Mouse (Mus musculus) liver, embryonic 11.5 days (tissue): Measurements from ENCODE around the gene Clec16a. TPM values are rescaled to one million over a fixed set of nuclear protein-coding genes. Genes with fewer than 3 reads are reported as not detected.

Experiments
- ATAC-seq: fragments of 200-750 bp; cut with Nextera tagmentation; replicated peaks from 2 replicates; pipeline ENCODE4 v1.8.0; 2017; ENCODE audit warnings: moderate number of reproducible peaks, mild to moderate bottlenecking, moderate TSS enrichment, moderate library complexity; ENCODE audit not compliant: low FRiP score
- DNase-seq: peaks from one replicate; pipeline ENCODE4 v3.0.0-alpha.2; 2017; ENCODE audit warnings: low spot score
- H3K27ac ChIP-seq: fragments of 300-500 bp; sonication (generic); 2 replicates; pipeline ENCODE4 v1.5.1; 2014; ENCODE audit warnings: mild to moderate bottlenecking, low read depth, low read length, control low read depth
- H3K27me3 ChIP-seq: fragments of 300-500 bp; sonication (generic); replicated peaks from 2 replicates; pipeline ENCODE4 v1.6.1; 2014; ENCODE audit warnings: low read length, mixed read lengths; ENCODE audit not compliant: control insufficient read depth, insufficient read depth
- H3K36me3 ChIP-seq: fragments of 300-500 bp; sonication (generic); 2 replicates; pipeline ENCODE4 v1.6.1; 2014; ENCODE audit warnings: mild to moderate bottlenecking, low read length, moderate library complexity, mixed read lengths; ENCODE audit not compliant: control insufficient read depth, insufficient read depth
- H3K4me1 ChIP-seq: fragments of 300-500 bp; sonication (generic); replicated peaks from 2 replicates; pipeline ENCODE4 v1.6.1; 2014; ENCODE audit warnings: low read length, mixed read lengths; ENCODE audit not compliant: control insufficient read depth, insufficient read depth
- H3K4me2 ChIP-seq: fragments of 300-500 bp; sonication (generic); 2 replicates; pipeline ENCODE4 v1.6.1; 2014; ENCODE audit warnings: mild to moderate bottlenecking, control low read depth, moderate library complexity
- H3K4me3 ChIP-seq: fragments of 300-500 bp; sonication (generic); 2 replicates; pipeline ENCODE4 v1.5.1; 2014; ENCODE audit warnings: low read depth, low read length, control low read depth
- H3K9ac ChIP-seq: fragments of 300-500 bp; sonication (generic); 2 replicates; pipeline ENCODE4 v1.6.1; 2014; ENCODE audit warnings: low read depth, low read length, control low read depth
- H3K9me3 ChIP-seq: fragments of 300-500 bp; sonication (generic); 2 replicates; pipeline ENCODE4 v1.6.1; 2016; ENCODE audit warnings: low read length, inconsistent platforms, mixed read lengths; ENCODE audit not compliant: control insufficient read depth
- WGBS: fragments of 180-500 bp; shearing (Covaris S2); extraction: QIAGEN DNeasy Blood & Tissue Kit; methylation state at CpG from one replicate; pipeline ENCODE4 v1.1.7; 2014; 5-methylcytosine and 5-hydroxymethylcytosine counted together
- polyA plus RNA-seq: library from polyadenylated mRNA; unstranded; fragments of >200 nt; fragmentation: Nextera tagmentation; extraction: Ambion mirVana; gene quantifications from 2 replicates; pipeline ENCODE4 v1.2.1, GENCODE M21; 2014

Gene Clec16a
- polyA plus RNA-seq, 1 experiment from 2014 or later: 27.4 TPM

GRCm38 (mm10) chr16:10725156-10725555 is 180.0 kb downstream of the Clec16a start:
- ATAC-seq (no peak), DNase-seq (no peak)
- Histone ChIP-seq H3K27me3 (no peaks in the 10 kb centered on the region), H3K4me2 (no peak overlapping the region), H3K36me3 (no peaks in the 10 kb centered on the region), H3K4me3 (no peak overlapping the region), H3K4me1 (0 out of 2 replicates have a peak, but pooled peaks cover 3% of the 10 kb centered on the region), H3K27ac (no peak overlapping the region), H3K9ac (no peak overlapping the region), H3K9me3 (no peaks in the 10 kb centered on the region)
- WGBS: 27% methylated on average over 2 of the region's 2 CpGs

DNA sequence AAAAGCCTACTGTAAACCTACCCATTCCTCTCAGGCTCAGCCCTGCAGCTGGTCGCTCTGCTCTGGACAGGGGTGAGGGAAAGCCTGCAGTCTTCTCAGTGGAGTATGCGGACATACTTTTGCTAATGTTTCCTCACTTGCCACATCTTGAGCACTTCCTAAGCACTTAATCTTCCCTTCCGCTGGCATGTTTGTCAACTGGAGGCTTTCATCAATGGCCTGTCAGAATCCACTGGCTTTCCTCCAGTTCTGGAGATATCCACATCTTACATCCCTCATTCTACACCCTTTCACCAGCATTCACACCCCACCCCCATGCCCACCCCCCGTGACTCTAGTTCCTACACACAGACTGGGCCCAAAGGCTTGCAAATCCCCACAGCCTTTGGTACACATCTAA is 182.5 kb downstream of the Clec16a start:
- no peak for DNase-seq
- no peak overlapping the region for H3K4me2 ChIP-seq
- WGBS: 70% methylated on average over 4 of the region's 4 CpGs
- H3K27me3 ChIP-seq: no peaks in the 10 kb centered on the region
- no peak overlapping the region for H3K27ac ChIP-seq
- no peak overlapping the region for H3K9ac ChIP-seq
- H3K4me3 ChIP-seq: no peak overlapping the region
- peaks cover 8% of the 10 kb centered on the region; the same call in 1 of the 2 replicates for H3K4me1 ChIP-seq
- no peak for ATAC-seq
- H3K9me3 ChIP-seq: no peaks in the 10 kb centered on the region
- no peaks in the 10 kb centered on the region for H3K36me3 ChIP-seq

GRCm38 (mm10) chr16:10728886-10729285 is 183.7 kb downstream of the Clec16a start:
- 61% methylated on average over 3 of the region's 3 CpGs for WGBS
- H3K9me3 ChIP-seq: no peaks in the 10 kb centered on the region
- H3K36me3 ChIP-seq: no peaks in the 10 kb centered on the region

GRCm38 (mm10) chr16:10730941-10731340 is 185.8 kb downstream of the Clec16a start:
- no peak overlapping the region for H3K27ac ChIP-seq
- H3K27me3 ChIP-seq: no peaks in the 10 kb centered on the region
- H3K4me1 ChIP-seq: peaks cover 6% of the 10 kb centered on the region; the same call in 1 of the 2 replicates
- H3K36me3 ChIP-seq: no peaks in the 10 kb centered on the region
- H3K4me2 ChIP-seq: no peak overlapping the region
- no peaks in the 10 kb centered on the region for H3K9me3 ChIP-seq
- ATAC-seq (no peak), DNase-seq (no peak)
- 55% methylated on average over 4 of the region's 4 CpGs for WGBS
- no peak overlapping the region for H3K4me3 ChIP-seq
- no peak overlapping the region for H3K9ac ChIP-seq

More at GRCm38 (mm10) chr16:10728886-10729285, 183.7 kb downstream of the Clec16a start:
- no peak overlapping the region for H3K27ac ChIP-seq
- H3K27me3 ChIP-seq: no peaks in the 10 kb centered on the region
- ATAC-seq (no peak), DNase-seq (no peak)
- H3K4me1 ChIP-seq: peaks cover 6% of the 10 kb centered on the region; the same call in 1 of the 2 replicates
- no peak overlapping the region for H3K4me2 ChIP-seq
- H3K9ac ChIP-seq: no peak overlapping the region
- H3K4me3 ChIP-seq: no peak overlapping the region

DNA sequence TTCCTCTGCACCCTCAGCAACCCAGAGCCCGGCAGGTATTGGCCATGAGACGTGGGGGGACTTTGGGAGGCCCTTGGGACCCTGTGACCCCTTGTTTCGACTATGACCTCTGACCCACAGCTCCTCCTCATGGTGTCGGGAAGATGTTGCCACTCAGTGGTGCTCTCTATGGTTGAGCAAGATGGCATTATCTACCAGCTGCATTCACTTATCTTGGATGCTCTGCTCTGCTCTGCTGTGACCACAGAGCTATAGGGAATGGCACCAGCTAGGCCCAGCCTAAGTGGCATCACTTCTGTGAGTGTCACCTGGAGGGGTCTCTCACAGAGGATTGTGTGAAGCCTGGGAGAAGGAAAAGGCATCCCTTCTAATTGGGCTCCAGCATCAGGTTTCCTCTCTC is 186.6 kb downstream of the Clec16a start:
- H3K9me3 ChIP-seq: no peaks in the 10 kb centered on the region
- peaks cover 6% of the 10 kb centered on the region; the same call in 1 of the 2 replicates for H3K4me1 ChIP-seq
- peak overlapping the region; percentile 31 for H3K4me2 ChIP-seq
- peak; percentile 69 for ATAC-seq
- H3K9ac ChIP-seq: no peak overlapping the region
- H3K27me3 ChIP-seq: no peaks in the 10 kb centered on the region
- no peak overlapping the region for H3K4me3 ChIP-seq
- no peaks in the 10 kb centered on the region for H3K36me3 ChIP-seq
- no peak for DNase-seq
- 70% methylated on average over 4 of the region's 4 CpGs for WGBS
- no peak overlapping the region for H3K27ac ChIP-seq

DNA sequence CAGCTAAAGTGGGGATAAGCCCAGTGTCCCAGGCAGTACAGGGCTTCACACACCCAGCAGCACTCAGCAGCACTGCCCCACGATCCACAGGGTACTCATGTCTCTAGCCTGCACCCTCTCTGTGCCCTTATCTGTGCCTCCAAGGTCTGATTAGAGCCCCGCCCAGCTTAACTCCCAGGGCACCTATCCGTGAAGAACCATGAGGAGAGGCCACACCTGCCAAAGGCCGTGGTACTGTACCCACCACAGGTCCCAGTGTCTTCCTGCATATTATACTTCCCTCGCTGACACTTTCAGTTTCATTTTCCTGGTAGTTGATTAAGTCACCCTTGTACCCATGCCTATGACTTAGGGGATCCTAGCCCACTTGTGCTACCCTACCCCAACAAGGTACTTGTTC is 187.3 kb downstream of the Clec16a start:
- Histone ChIP-seq H3K9me3 (no peaks in the 10 kb centered on the region), H3K4me3 (no peak overlapping the region), H3K27ac (no peak overlapping the region), H3K9ac (no peak overlapping the region), H3K36me3 (no peaks in the 10 kb centered on the region), H3K4me2 (peak overlapping the region; percentile 31), H3K4me1 (peaks cover 6% of the 10 kb centered on the region; the same call in 1 of the 2 replicates), H3K27me3 (no peaks in the 10 kb centered on the region)
- DNase-seq (no peak), ATAC-seq (peak; percentile 89)
- 49% methylated on average over 5 of the region's 5 CpGs for WGBS

DNA sequence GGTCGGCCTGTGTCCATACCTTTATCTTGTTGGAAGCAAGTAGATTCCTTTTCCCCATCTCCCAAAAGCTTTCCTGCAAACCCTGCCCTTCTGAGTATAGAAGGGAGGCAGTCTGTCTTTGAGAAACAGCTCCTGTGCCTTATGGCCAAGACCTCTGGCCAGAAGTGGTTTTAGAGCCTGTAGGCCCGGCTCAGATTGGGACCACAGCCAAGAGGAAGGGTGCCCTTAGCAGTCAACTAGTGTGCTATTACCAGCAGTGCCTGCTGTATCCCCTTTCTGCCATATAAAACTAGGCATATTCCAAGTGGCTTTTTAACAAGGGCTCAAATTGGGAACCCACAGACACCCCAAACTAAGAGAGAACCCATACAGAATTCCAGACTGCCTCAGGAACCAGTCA is 190.6 kb downstream of the Clec16a start:
- DNase-seq (no peak), ATAC-seq (no peak)
- WGBS: 74% methylated on average over 2 of the region's 2 CpGs
- H3K9ac ChIP-seq: no peak overlapping the region
- H3K4me1 ChIP-seq: peaks cover 11% of the 10 kb centered on the region; the same call in 1 of the 2 replicates
- H3K4me3 ChIP-seq: no peak overlapping the region
- H3K36me3 ChIP-seq: no peaks in the 10 kb centered on the region
- no peaks in the 10 kb centered on the region for H3K9me3 ChIP-seq
- no peaks in the 10 kb centered on the region for H3K27me3 ChIP-seq
- no peak overlapping the region for H3K4me2 ChIP-seq
- no peak overlapping the region for H3K27ac ChIP-seq

DNA sequence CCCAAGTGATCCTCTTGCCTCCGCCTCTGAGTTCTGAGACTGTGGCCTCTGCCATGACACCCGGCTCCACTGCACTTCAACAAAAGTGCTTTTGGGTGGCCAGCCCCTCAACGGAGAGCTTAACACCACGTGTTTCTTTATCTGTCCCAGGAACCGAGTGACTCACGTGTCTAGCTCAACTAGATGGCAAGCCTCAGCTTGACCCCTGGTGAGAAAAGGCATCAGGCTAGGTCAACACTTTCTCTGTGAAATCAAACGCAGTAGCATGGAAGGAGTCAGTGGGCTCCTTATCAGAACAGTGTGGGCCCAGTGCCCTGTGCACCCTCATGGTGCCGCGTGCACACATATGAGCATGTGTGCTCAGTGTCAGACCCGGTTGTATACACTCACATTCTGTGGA is 191.2 kb downstream of the Clec16a start:
- Histone ChIP-seq H3K9ac (no peak overlapping the region), H3K9me3 (no peaks in the 10 kb centered on the region), H3K27me3 (no peaks in the 10 kb centered on the region), H3K4me1 (peaks cover 11% of the 10 kb centered on the region; the same call in 1 of the 2 replicates), H3K36me3 (no peaks in the 10 kb centered on the region), H3K4me3 (no peak overlapping the region), H3K4me2 (no peak overlapping the region), H3K27ac (no peak overlapping the region)
- ATAC-seq: no peak
- WGBS: 47% methylated on average over 10 of the region's 10 CpGs
- no peak for DNase-seq

DNA sequence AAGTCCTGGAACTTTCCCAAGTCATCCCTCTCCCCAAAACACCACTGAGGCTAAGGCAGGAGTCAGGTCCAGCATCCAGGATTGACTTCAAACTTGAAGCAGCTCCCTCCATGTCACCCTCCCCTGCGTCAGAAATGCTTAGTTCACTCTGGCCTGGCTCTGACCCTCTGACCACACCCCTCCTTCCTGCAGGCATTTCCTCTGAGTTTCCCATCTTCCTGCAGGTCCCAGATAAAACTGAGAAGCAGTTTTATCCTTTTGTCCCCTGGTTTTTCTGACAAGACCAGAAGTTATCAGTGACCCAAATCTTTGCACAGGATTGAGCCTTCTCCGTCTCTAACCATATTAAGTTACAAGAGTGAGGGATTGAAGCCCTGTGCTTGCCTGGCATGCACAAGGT is 192.4 kb downstream of the Clec16a start:
- no peak for DNase-seq
- Histone ChIP-seq H3K27me3 (no peaks in the 10 kb centered on the region), H3K4me2 (no peak overlapping the region), H3K9me3 (no peaks in the 10 kb centered on the region), H3K4me1 (0 out of 2 replicates have a peak, but pooled peaks cover 5% of the 10 kb centered on the region), H3K27ac (peak overlapping the region; percentile 34; the same call in 1 of the 2 replicates), H3K9ac (no peak overlapping the region), H3K36me3 (no peaks in the 10 kb centered on the region), H3K4me3 (no peak overlapping the region)
- no peak for ATAC-seq
- 21% methylated on average over 2 of the region's 2 CpGs for WGBS
